Mouse (Mus musculus): ENCODE measurements around the gene Nphs2.

Gene Nphs2

GRCm38 (mm10) chr1:156352466-156352865 lies 41.9 kb downstream of the Nphs2 start:
- no peak for DNase-seq (ENCODE audit: low read depth, low spot score)

- no peak for DNase-seq (ENCODE audit: low read depth, low spot score)
These were observed 55.2 kb downstream of the Nphs2 start, which contains the start of gene Gm2000 for GRCm38 (mm10) chr1:156365740-156366139. Gene Gm2000 (plus strand): TSS chr1:156366040.

Data from ZHBTc4 (cell line).